Mouse (Mus musculus): ENCODE measurements around the gene Fam189a1. TPM values are rescaled to one million over a fixed set of nuclear protein-coding genes. Genes with fewer than 3 reads are reported as not detected.

Gene Fam189a1
- polyA plus RNA-seq, 1 experiment from 2014 or later, result 0.66 TPM

- TF ChIP-seq CTCF (IDR thresholded peaks at IDR 0.05; ENCODE audit: low read depth), result 0 out of 2 replicates have a peak, but pooled peaks have one; percentile 23
- ATAC-seq, result no peak
Observed at GRCm38 (mm10) chr7:64773465-64773864, 382.9 kb downstream of the Fam189a1 start.

GRCm38 (mm10) chr7:64770779-64771390 is 385.5 kb downstream of the Fam189a1 start:
- no peak for TF ChIP-seq CTCF (IDR thresholded peaks at IDR 0.05; ENCODE audit: low read depth)
- no peak for ATAC-seq
- no peak overlapping the region for H3K27ac ChIP-seq (ENCODE audit: low read depth, low read length)
- 75% methylated on average over 8 of the region's 8 CpGs for WGBS
- H3K36me3 ChIP-seq (ENCODE audit: control insufficient read depth, insufficient read depth), result no peaks in the 10 kb centered on the region
- no peak overlapping the region for H3K9ac ChIP-seq (ENCODE audit: low read depth, low read length)
- H3K4me2 ChIP-seq (replicated peaks; ENCODE audit: low read depth), result no peak overlapping the region
- no peaks in the 10 kb centered on the region for H3K4me1 ChIP-seq (replicated peaks; ENCODE audit: control insufficient read depth, insufficient read depth, low read length)
- no peak overlapping the region for H3K4me3 ChIP-seq (ENCODE audit: low read depth, low read length)
- H3K27me3 ChIP-seq (replicated peaks; ENCODE audit: control insufficient read depth, insufficient read depth, low read length), result no peaks in the 10 kb centered on the region
- no peaks in the 10 kb centered on the region for H3K9me3 ChIP-seq (ENCODE audit: control insufficient read depth)

More at GRCm38 (mm10) chr7:64773465-64773864, 382.9 kb downstream of the Fam189a1 start:
- Histone ChIP-seq H3K9me3 (ENCODE audit: control insufficient read depth) (no peaks in the 10 kb centered on the region), H3K9ac (ENCODE audit: low read depth, low read length) (no peak overlapping the region), H3K4me1 (replicated peaks; ENCODE audit: control insufficient read depth, insufficient read depth, low read length) (no peaks in the 10 kb centered on the region), H3K4me3 (ENCODE audit: low read depth, low read length) (no peak overlapping the region), H3K4me2 (replicated peaks; ENCODE audit: low read depth) (no peak overlapping the region), H3K27me3 (replicated peaks; ENCODE audit: control insufficient read depth, insufficient read depth, low read length) (no peaks in the 10 kb centered on the region), H3K27ac (ENCODE audit: low read depth, low read length) (no peak overlapping the region), H3K36me3 (ENCODE audit: control insufficient read depth, insufficient read depth) (no peaks in the 10 kb centered on the region)
- 51% methylated on average over 10 of the region's 10 CpGs for WGBS

- no peak overlapping the region for H3K4me2 ChIP-seq (replicated peaks; ENCODE audit: low read depth)
- WGBS, result 64% methylated on average over 7 of the region's 7 CpGs
Observed at GRCm38 (mm10) chr7:64769768-64770167, 386.6 kb downstream of the Fam189a1 start.

GRCm38 (mm10) chr7:64765595-64765994 is 390.8 kb downstream of the Fam189a1 start:
- Histone ChIP-seq H3K27ac (ENCODE audit: low read depth, low read length) (no peak overlapping the region), H3K4me2 (replicated peaks; ENCODE audit: low read depth) (no peak overlapping the region), H3K4me1 (replicated peaks; ENCODE audit: control insufficient read depth, insufficient read depth, low read length) (no peaks in the 10 kb centered on the region), H3K9ac (ENCODE audit: low read depth, low read length) (no peak overlapping the region), H3K9me3 (ENCODE audit: control insufficient read depth) (no peaks in the 10 kb centered on the region), H3K4me3 (ENCODE audit: low read depth, low read length) (no peak overlapping the region), H3K36me3 (ENCODE audit: control insufficient read depth, insufficient read depth) (no peaks in the 10 kb centered on the region), H3K27me3 (replicated peaks; ENCODE audit: control insufficient read depth, insufficient read depth, low read length) (no peaks in the 10 kb centered on the region)
- no peak for TF ChIP-seq CTCF (IDR thresholded peaks at IDR 0.05; ENCODE audit: low read depth)
- no peak for ATAC-seq
- WGBS, result 73% methylated on average over 3 of the region's 3 CpGs

More at GRCm38 (mm10) chr7:64769768-64770167, 386.6 kb downstream of the Fam189a1 start:
- no peak overlapping the region for H3K4me3 ChIP-seq (ENCODE audit: low read depth, low read length)
- no peak overlapping the region for H3K27ac ChIP-seq (ENCODE audit: low read depth, low read length)
- H3K27me3 ChIP-seq (replicated peaks; ENCODE audit: control insufficient read depth, insufficient read depth, low read length), result no peaks in the 10 kb centered on the region
- no peak overlapping the region for H3K9ac ChIP-seq (ENCODE audit: low read depth, low read length)
- no peaks in the 10 kb centered on the region for H3K36me3 ChIP-seq (ENCODE audit: control insufficient read depth, insufficient read depth)
- TF ChIP-seq CTCF (IDR thresholded peaks at IDR 0.05; ENCODE audit: low read depth), result no peak
- H3K4me1 ChIP-seq (replicated peaks; ENCODE audit: control insufficient read depth, insufficient read depth, low read length), result no peaks in the 10 kb centered on the region
- no peaks in the 10 kb centered on the region for H3K9me3 ChIP-seq (ENCODE audit: control insufficient read depth)
- no peak for ATAC-seq

- Histone ChIP-seq H3K9me3 (ENCODE audit: control insufficient read depth) (no peaks in the 10 kb centered on the region), H3K27ac (ENCODE audit: low read depth, low read length) (no peak overlapping the region), H3K36me3 (ENCODE audit: control insufficient read depth, insufficient read depth) (no peaks in the 10 kb centered on the region), H3K4me1 (replicated peaks; ENCODE audit: control insufficient read depth, insufficient read depth, low read length) (no peaks in the 10 kb centered on the region), H3K4me2 (replicated peaks; ENCODE audit: low read depth) (no peak overlapping the region), H3K27me3 (replicated peaks; ENCODE audit: control insufficient read depth, insufficient read depth, low read length) (no peaks in the 10 kb centered on the region), H3K9ac (ENCODE audit: low read depth, low read length) (no peak overlapping the region), H3K4me3 (ENCODE audit: low read depth, low read length) (no peak overlapping the region)
- TF ChIP-seq CTCF (IDR thresholded peaks at IDR 0.05; ENCODE audit: low read depth), result no peak
- ATAC-seq, result no peak
- WGBS, result 80% methylated on average over 7 of the region's 7 CpGs
Observed at GRCm38 (mm10) chr7:64755141-64755540, 401.2 kb downstream of the Fam189a1 start.

GRCm38 (mm10) chr7:64754161-64754560 is 402.2 kb downstream of the Fam189a1 start:
- no peaks in the 10 kb centered on the region for H3K4me1 ChIP-seq (replicated peaks; ENCODE audit: control insufficient read depth, insufficient read depth, low read length)
- H3K27ac ChIP-seq (ENCODE audit: low read depth, low read length), result no peak overlapping the region
- no peak overlapping the region for H3K4me2 ChIP-seq (replicated peaks; ENCODE audit: low read depth)
- no peaks in the 10 kb centered on the region for H3K36me3 ChIP-seq (ENCODE audit: control insufficient read depth, insufficient read depth)
- H3K9me3 ChIP-seq (ENCODE audit: control insufficient read depth), result no peaks in the 10 kb centered on the region
- TF ChIP-seq CTCF (IDR thresholded peaks at IDR 0.05; ENCODE audit: low read depth), result no peak
- no peak overlapping the region for H3K9ac ChIP-seq (ENCODE audit: low read depth, low read length)
- no peak for ATAC-seq
- no peaks in the 10 kb centered on the region for H3K27me3 ChIP-seq (replicated peaks; ENCODE audit: control insufficient read depth, insufficient read depth, low read length)
- WGBS, result 67% methylated on average over 7 of the region's 7 CpGs
- H3K4me3 ChIP-seq (ENCODE audit: low read depth, low read length), result no peak overlapping the region
